Mouse (Mus musculus) urinary bladder, postnatal 0 days (tissue): Measurements from ENCODE around the gene Zfp648. TPM values are rescaled to one million over a fixed set of nuclear protein-coding genes. Genes with fewer than 3 reads are reported as not detected.

ENCODE experiments used
- polyA plus RNA-seq: library from polyadenylated mRNA; unstranded; fragments of >200 nt; fragmentation: Nextera tagmentation; extraction: Ambion mirVana; gene quantifications from 2 replicates; pipeline ENCODE4 v1.2.1, GENCODE M21; 2015

Zfp648 gene
- not detected in 2 replicates for polyA plus RNA-seq

DNA sequence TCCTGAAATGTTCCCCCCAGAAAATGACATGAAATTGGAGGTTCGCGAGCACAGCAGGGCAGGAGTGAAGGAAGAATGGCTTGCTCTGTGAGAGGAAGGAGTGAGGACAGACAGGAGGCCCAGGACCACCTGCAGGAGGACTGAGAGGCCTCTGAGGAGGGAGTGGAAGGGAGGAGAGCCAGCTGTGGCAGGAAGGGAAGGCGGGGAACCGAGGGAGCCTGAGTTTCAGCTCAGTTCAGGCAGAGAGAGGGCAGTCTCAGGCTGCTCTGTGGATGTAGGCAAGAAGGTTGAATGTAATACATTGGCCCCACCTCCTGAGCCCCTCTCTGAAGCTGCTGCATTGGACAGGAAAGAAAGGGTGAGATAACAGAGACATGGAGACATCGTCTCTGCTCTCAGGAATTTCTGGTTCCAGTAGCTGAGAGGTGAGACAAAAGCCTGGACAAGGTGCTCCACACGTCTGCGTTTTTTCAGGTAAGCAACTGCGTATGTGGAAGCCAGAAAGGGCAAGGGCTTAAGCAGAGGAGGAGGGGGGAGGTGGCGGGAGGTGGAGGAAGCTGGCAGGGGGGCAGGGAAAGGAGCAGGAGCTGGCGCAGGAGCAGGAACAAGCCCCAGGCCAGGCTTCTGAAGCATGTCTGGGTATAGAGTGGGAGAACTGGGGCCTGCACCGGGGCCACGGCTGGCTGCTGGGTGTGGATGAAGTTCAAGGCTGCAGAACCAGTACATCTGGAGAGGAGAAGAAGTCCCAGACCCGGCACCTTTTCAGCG lies at the start of gene Zfp648:
Zfp648 (plus strand) TSS at position 233 of the 768 bp plus-strand sequence.

